Mouse (Mus musculus) cerebellum, postnatal 36 days (tissue): Measurements from ENCODE around the gene Adarb2.
A peak's percentile ranks its signal among the peaks of the same experiment; 100 is the strongest.

ENCODE experiments used
- DNase-seq, 2 experiments: peaks; one replicate each; pipeline ENCODE4 v3.0.0; 2021 to 2022; ENCODE audit warnings: mixed read lengths in 2 of 2

The Adarb2 gene

DNA sequence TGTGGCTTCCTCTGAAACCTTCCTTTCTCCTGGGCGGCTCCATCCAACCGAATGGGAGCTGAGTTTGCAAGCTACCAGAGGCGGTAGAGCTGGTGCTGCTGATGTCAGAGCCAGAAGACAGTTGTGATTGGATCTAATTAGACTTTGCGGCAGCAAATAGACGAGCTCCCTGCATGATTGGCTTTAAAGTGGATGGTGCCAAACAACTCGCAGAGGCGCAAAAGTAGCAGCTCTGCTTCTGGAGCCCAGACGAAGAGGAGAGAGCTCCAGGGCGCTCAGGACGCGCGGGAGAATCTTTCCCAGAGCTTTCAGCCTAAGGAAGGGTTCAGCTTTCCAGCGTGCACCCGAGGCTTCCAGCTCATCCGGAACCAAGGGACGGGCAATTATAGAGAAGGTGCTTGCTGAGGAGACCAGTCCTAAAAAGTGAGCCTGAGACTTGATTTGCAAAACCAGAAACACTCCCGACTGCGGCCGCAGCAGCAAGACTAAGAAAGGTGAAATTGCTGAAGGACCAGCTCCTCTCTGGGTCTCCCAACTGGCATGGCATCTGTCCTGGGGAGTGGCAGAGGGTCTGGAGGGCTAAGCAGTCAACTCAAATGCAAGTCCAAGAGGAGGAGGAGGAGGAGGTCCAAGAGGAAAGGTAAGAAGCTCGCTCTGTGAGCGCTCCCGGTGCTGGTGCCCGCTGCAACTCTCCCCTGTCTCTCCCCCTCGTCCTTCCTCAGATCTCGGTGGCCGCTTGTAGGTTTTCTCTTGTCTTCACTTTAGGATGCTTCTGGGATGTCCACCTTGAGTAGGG, at the start of gene Adarb2:
Gene Adarb2, plus strand, starts transcription at position 186 of the 796 bp plus-strand sequence.
- DNase-seq: peak; percentile 18 to 23

DNA sequence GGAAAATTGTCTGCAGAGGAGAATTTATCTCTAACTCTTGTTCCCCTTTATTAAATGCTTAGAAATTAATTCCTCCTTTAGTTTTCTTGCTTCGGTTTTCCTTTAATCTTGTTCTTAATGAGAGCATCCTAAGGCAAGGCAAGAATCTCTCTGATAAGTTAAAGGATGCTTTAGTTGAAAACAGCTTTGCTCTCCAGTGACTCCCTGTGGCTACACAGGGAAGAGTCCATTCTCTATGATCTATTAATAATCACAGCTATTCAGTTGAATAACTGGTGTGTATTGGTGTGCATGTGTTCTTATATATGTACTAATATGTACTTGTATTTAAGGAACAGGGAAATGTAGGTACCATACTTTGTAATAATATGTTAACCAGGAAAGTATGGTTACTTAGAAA, 28.9 kb upstream of the Adarb2 start:
- DNase-seq: no peak

GRCm38 (mm10) chr13:8191977-8192376, 10.7 kb upstream of the Adarb2 start:
- no peak for DNase-seq

- DNase-seq: no peak
Measured at GRCm38 (mm10) chr13:8199186-8199880, 3.3 kb upstream of the Adarb2 start.

DNA sequence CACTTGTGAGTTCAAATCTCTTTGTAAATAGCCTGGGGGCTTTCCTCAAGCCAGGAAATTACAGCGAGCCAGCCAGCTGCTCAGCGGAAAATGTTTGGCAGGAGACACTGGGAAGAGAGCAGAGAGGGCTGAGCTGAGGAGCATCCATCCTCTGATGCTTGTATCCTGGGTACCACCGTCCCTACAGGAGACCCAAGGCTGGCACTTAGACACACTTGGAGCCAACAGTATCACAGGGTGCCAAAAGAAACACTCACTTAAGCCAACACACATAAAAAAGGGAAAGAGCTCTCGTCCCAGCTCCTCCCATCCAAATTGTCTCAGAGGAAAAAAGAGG, 779 bp downstream of the Adarb2 start:
- DNase-seq: peak in 1 of 2 experiments; percentile 8

DNA sequence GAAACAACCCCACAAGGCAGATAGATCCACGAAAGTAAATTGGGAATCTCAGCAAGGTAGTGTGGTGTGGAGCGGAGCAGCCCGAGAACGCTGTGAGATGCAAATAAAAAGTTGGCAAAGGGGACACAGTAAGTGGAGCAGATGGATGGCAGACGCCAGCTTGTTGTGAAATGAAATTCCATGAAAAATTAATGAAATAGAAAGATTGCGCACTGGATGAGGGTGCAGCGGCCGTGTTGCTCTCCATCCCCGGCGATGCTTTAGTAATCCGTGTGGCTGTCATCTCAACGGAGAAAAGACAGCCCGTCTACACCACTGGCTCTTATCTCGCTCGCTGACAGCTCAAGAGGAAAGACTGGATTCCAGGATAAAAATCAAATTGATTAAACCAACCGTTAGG, 4.7 kb downstream of the Adarb2 start:
- DNase-seq: peak; percentile 3 to 14

GRCm38 (mm10) chr13:8210776-8211175, 8.1 kb downstream of the Adarb2 start:
- DNase-seq: no peak

DNA sequence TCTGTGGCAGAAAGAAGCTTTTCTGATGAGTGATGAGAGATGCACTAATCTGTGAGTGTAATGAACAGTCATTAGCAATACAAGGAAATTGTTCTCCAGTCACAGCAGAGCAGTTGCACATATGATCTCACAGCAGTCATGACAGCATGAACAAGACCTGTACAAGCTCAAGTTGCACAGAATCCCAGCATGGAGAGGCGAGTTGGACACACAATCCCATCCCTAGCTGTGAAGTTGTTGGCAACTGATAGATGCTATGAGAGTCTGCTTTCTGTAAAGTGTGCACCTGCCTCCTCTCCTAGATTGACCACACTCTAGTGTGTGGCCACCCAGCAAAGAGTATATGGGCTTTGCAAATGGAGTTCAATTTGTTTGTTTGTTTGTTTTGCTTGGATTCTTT, 36.2 kb downstream of the Adarb2 start:
- DNase-seq: no peak

DNA sequence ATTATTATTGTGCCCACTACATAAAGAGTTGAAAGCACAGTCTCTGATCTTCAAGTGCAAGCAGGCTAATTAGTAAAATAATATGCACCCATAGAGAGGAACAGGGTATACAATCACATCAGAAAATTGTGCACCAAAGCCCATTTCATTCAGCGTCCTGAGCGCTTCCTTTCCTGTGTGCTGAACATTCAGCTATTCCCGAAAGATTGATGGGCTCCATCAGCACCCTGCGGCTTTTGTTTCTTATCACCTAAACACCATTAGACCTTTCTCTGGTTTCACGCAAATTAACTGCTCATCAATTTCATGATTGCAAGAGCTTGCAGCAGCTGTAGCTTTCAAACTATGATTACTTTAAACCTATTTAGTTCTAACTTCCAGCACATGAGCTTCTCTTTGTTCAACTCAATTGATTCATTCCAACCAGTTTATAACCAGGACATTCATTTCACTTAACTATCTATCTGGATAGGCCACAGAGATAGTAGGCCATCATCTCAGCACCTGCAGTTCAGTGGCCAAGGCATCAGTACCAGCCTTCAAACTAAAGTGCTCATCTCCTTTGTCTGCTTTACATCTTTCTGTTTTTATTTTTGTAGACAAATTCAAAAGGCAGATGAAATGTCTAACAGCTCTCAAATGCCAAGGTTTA, 45.5 kb downstream of the Adarb2 start:
- DNase-seq: no peak

GRCm38 (mm10) chr13:8272158-8272945, 69.7 kb downstream of the Adarb2 start:
- peak; percentile 79 for DNase-seq

DNA sequence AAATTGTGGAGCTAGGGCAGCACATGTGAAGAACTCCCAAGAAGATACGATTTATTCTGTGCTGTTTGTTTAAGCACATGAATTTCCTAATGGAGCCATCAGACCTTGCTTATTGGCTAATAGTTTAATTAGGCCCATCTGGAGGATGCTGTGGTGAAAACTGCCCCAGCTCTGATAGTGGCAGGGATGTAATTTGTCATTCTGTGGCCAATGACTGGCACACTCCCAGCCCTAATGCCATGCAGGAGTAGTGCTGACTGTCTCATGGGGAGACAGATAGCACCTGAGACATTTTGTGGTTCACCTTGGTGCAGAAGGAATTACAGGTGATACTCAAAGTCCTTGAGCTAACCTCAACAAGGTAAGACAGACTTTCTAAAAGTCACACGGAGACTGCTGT, 80.5 kb downstream of the Adarb2 start:
- DNase-seq: no peak

GRCm38 (mm10) chr13:8316347-8317141, 113.9 kb downstream of the Adarb2 start:
- DNase-seq: no peak

- no peak for DNase-seq
Measured at GRCm38 (mm10) chr13:8333589-8334455, 131.2 kb downstream of the Adarb2 start.

GRCm38 (mm10) chr13:8334580-8334979, 131.9 kb downstream of the Adarb2 start:
- DNase-seq: no peak

- peak; percentile 4 to 6 for DNase-seq
Measured at GRCm38 (mm10) chr13:8341086-8341807, 138.6 kb downstream of the Adarb2 start.

DNA sequence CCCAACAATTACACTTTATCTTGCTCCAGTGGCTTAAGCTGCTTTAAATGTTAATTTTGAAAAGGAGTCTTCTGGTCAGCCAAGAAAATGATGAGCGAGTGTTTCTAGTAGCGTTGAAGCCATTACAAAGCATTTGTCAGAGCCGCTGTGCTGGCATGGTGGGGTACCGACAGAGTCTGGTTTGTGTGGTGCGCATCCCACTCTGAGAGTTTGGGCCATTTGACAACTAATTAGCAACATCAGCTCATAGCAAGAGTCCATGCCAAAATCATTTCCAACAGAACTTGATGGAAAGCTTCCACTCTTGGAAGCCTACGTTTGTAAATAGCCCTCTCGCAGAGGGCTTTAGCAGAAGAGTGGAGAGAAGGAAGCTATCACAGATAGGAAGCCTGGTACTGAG, 144.5 kb downstream of the Adarb2 start:
- DNase-seq: no peak

GRCm38 (mm10) chr13:8352341-8352740, 149.7 kb downstream of the Adarb2 start:
- peak; percentile 57 for DNase-seq

DNA sequence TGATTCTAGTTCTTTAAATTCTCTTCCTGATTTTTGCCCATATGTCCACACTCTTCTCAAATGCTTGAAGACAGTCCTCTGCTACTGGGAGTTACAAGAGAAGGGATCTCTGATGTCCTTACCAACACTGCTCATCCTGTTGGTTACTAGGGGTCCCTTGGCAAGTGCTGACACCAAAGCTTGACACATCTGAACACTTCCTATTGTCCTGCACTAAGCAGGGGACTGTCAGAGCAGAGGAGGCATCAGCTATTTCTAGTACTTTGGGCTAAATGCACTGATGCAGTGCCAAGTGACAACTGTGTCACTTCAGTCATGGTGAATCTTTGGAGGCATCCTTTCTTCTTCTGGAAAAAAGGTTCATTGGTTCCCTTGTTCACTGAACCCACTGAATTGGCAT, 150.3 kb downstream of the Adarb2 start:
- DNase-seq: no peak

- no peak for DNase-seq
Measured at GRCm38 (mm10) chr13:8365523-8365922, 162.9 kb downstream of the Adarb2 start.

- DNase-seq: no peak
Measured at GRCm38 (mm10) chr13:8366087-8366486, 163.4 kb downstream of the Adarb2 start.
